Mouse (Mus musculus) frontal cortex, postnatal 14 days (tissue): ENCODE data around the gene Olfr293.

Experiments used
- DNase-seq, 2 experiments: peaks; one replicate each; pipeline ENCODE4 v3.0.0; 2022; ENCODE audit warnings: low spot score in 2 of 2

Gene Olfr293

GRCm38 (mm10) chr7:86648761-86649160 is at the start of gene Olfr293:
Gene Olfr293, plus strand, starts transcription at chr7:86649061.
- no peak for DNase-seq

GRCm38 (mm10) chr7:86616543-86616942 is 32.3 kb upstream of the Olfr293 start, which contains the start of gene Olfr294:
Gene Olfr294, minus strand, starts transcription at chr7:86616643.
- no peak for DNase-seq

GRCm38 (mm10) chr7:86688030-86688429 is 39.2 kb downstream of the Olfr293 start, which contains the start of gene Olfr292:
Gene Olfr292, plus strand, starts transcription at chr7:86688330.
- no peak for DNase-seq
